Mouse (Mus musculus): ENCODE data around the gene Mageb3.

GRCm38 (mm10) chr2:121955765-121956223 lies at the start of gene Mageb3, which contains the start of gene Ctdspl2:
- peak; percentile 86 for TF ChIP-seq POLR2A (IDR thresholded peaks at IDR 0.05; ENCODE audit: borderline replicate concordance, insufficient read depth, low read length)
- TF ChIP-seq CTCF (IDR thresholded peaks at IDR 0.05; ENCODE audit: borderline replicate concordance, insufficient read depth, low read depth, low read length): no peak

Measured in cerebellum, adult 2 months (tissue).